Mouse (Mus musculus) cerebellum, adult 2 months (tissue): ENCODE data around the gene Sspn.

Experiments used
- CTCF ChIP-seq: fragments of 200-500 bp; IDR thresholded peaks from 2 replicates; pipeline ENCODE4 v1.5.1; 2011; ENCODE audit warnings: low read depth, mild to moderate bottlenecking, control low read depth, low read length, moderate library complexity, borderline replicate concordance; ENCODE audit not compliant: insufficient read depth
- POLR2A ChIP-seq: fragments of 200-500 bp; IDR thresholded peaks from 2 replicates; pipeline ENCODE4 v1.6.1; 2011; ENCODE audit warnings: low read length, control low read depth, borderline replicate concordance; ENCODE audit not compliant: insufficient read depth

- no peak for TF ChIP-seq POLR2A
- TF ChIP-seq CTCF = no peak
Measured at GRCm38 (mm10) chr6:146009163-146009915, 77.9 kb downstream of the Sspn start.
